Mouse (Mus musculus) MEL (cell line): ENCODE data around the gene Nf2. TPM values are rescaled to one million over a fixed set of nuclear protein-coding genes. Genes with fewer than 3 reads are reported as not detected.

Experiments
- DNase-seq: peaks from one replicate; pipeline ENCODE4 v3.0.0; 2011; ENCODE audit warnings: low read depth, low spot score
- H3K27ac ChIP-seq: 2 replicates; pipeline ENCODE4 v1.5.1; 2012; ENCODE audit warnings: low read depth, mild to moderate bottlenecking, control low read depth, low read length, moderate library complexity; ENCODE audit not compliant: control insufficient read depth
- H3K27me3 ChIP-seq, 2 experiments: fragments of 150-350 bp in 1 of 2; sonication (generic) in 1 of 2; 2 replicates each; pipeline ENCODE4 v1.6.1; 2012; ENCODE audit warnings: low read length in 2 of 2, mild to moderate bottlenecking in 2 of 2, improper control_type of control experiment in 1 of 2, moderate library complexity in 1 of 2; ENCODE audit not compliant: insufficient read depth in 2 of 2, control insufficient read depth in 1 of 2
- H3K36me3 ChIP-seq, 2 experiments: 2 replicates each; pipeline ENCODE4 v1.6.1; 2012 to 2014; ENCODE audit warnings: low read length in 2 of 2, improper control_type of control experiment in 1 of 2, inconsistent platforms in 1 of 2, mild to moderate bottlenecking in 1 of 2; ENCODE audit not compliant: insufficient read depth in 2 of 2, control insufficient read depth in 1 of 2
- H3K4me1 ChIP-seq, 2 experiments: fragments of 150-350 bp in 1 of 2; sonication (generic) in 1 of 2; 2 replicates each; pipeline ENCODE4 v1.6.1; 2012; ENCODE audit warnings: low read length in 2 of 2, improper control_type of control experiment in 1 of 2, mild to moderate bottlenecking in 1 of 2; ENCODE audit not compliant: insufficient read depth in 2 of 2, control insufficient read depth in 1 of 2
- H3K4me3 ChIP-seq, 2 experiments: fragments of 150-350 bp in 1 of 2; sonication (generic) in 1 of 2; 2 replicates each; pipeline ENCODE4 v1.5.1; 2012; ENCODE audit warnings: low read depth in 2 of 2, low read length in 2 of 2, mild to moderate bottlenecking in 2 of 2, moderate library complexity in 2 of 2, control low read depth in 1 of 2, improper control_type of control experiment in 1 of 2; ENCODE audit not compliant: control insufficient read depth in 1 of 2, insufficient read depth in 1 of 2
- H3K79me2 ChIP-seq: 2 replicates; pipeline ENCODE4 v1.6.1; 2012; ENCODE audit warnings: mild to moderate bottlenecking, low read length, moderate library complexity; ENCODE audit not compliant: control insufficient read depth, poor library complexity, insufficient read depth
- H3K9ac ChIP-seq: 2 replicates; pipeline ENCODE4 v1.6.1; 2012; ENCODE audit warnings: low read depth, mild to moderate bottlenecking, control low read depth, low read length, moderate library complexity; ENCODE audit not compliant: control insufficient read depth, poor library complexity, severe bottlenecking
- H3K9me3 ChIP-seq: fragments of 150-350 bp; sonication (generic); replicated peaks from 2 replicates; pipeline ENCODE4 v1.6.1; 2012; ENCODE audit warnings: mild to moderate bottlenecking, low read length, improper control_type of control experiment, moderate library complexity; ENCODE audit not compliant: insufficient read depth
- BHLHE40 ChIP-seq: IDR thresholded peaks from 2 replicates; pipeline ENCODE4 v1.6.1; 2012; ENCODE audit warnings: low read depth, mild to moderate bottlenecking, inconsistent platforms, low read length, improper control_type of control experiment, borderline replicate concordance
- CTCF ChIP-seq, 3 experiments: IDR thresholded peaks in 2 of 3; conservative IDR thresholded peaks in 1 of 3; 2 replicates each; pipeline ENCODE4 v1.5.1; 2011 to 2012; ENCODE audit warnings: low read length in 3 of 3, low read depth in 2 of 3, mild to moderate bottlenecking in 2 of 3, improper control_type of control experiment in 1 of 3, inconsistent platforms in 1 of 3, mixed read lengths in 1 of 3, moderate library complexity in 1 of 3; ENCODE audit not compliant: control insufficient read depth in 1 of 3, insufficient read depth in 1 of 3, poor library complexity in 1 of 3, severe bottlenecking in 1 of 3
- ELF1 ChIP-seq: IDR thresholded peaks from 2 replicates; pipeline ENCODE4 v1.6.1; 2014; ENCODE audit warnings: low read depth, mild to moderate bottlenecking, inconsistent platforms, low read length, improper control_type of control experiment, moderate library complexity
- EP300 ChIP-seq, 2 experiments: IDR thresholded peaks; 2 replicates each; pipeline ENCODE4 v1.6.1; 2011; ENCODE audit warnings: improper control_type of control experiment in 2 of 2, low read length in 2 of 2, low read depth in 1 of 2, mild to moderate bottlenecking in 1 of 2
- ETS1 ChIP-seq: IDR thresholded peaks from 2 replicates; pipeline ENCODE4 v1.6.1; 2012; ENCODE audit warnings: low read depth, mild to moderate bottlenecking, inconsistent platforms, low read length, improper control_type of control experiment, moderate library complexity
- GATA1 ChIP-seq: IDR thresholded peaks from 2 replicates; pipeline ENCODE4 v1.6.1; 2011; ENCODE audit warnings: low read depth, low read length, improper control_type of control experiment
- HCFC1 ChIP-seq: IDR thresholded peaks from 2 replicates; pipeline ENCODE4 v1.6.1; 2012; ENCODE audit warnings: low read depth, mild to moderate bottlenecking, inconsistent platforms, low read length, improper control_type of control experiment, moderate library complexity
- KAT2A ChIP-seq: conservative IDR thresholded peaks from 2 replicates; pipeline ENCODE4 v1.6.1; 2012; ENCODE audit warnings: low read depth, low read length, improper control_type of control experiment, inconsistent platforms
- MAFK ChIP-seq: IDR thresholded peaks from 2 replicates; pipeline ENCODE4 v1.6.1; 2011; ENCODE audit warnings: low read depth, mild to moderate bottlenecking, low read length, improper control_type of control experiment, borderline replicate concordance
- MAX ChIP-seq: IDR thresholded peaks from 2 replicates; pipeline ENCODE4 v1.6.1; 2011; ENCODE audit warnings: low read length, improper control_type of control experiment
- MAZ ChIP-seq: IDR thresholded peaks from 2 replicates; pipeline ENCODE4 v1.6.1; 2012; ENCODE audit warnings: low read depth, mild to moderate bottlenecking, inconsistent platforms, low read length, improper control_type of control experiment
- MEF2A ChIP-seq: IDR thresholded peaks from 2 replicates; pipeline ENCODE4 v1.6.1; 2014; ENCODE audit warnings: low read depth, mild to moderate bottlenecking, inconsistent platforms, low read length, improper control_type of control experiment; ENCODE audit not compliant: poor library complexity, insufficient replicate concordance, severe bottlenecking; ENCODE audit errors: extremely low read depth
- MXI1 ChIP-seq: IDR thresholded peaks from 2 replicates; pipeline ENCODE4 v1.6.1; 2011; ENCODE audit warnings: mild to moderate bottlenecking, low read depth, low read length, improper control_type of control experiment
- MYB ChIP-seq: IDR thresholded peaks from 2 replicates; pipeline ENCODE4 v1.6.1; 2011; ENCODE audit warnings: mild to moderate bottlenecking, low read depth, low read length, improper control_type of control experiment
- NRF1 ChIP-seq: IDR thresholded peaks from 2 replicates; pipeline ENCODE4 v1.6.1; 2014; ENCODE audit warnings: low read depth, mild to moderate bottlenecking, inconsistent platforms, low read length, improper control_type of control experiment, moderate library complexity; ENCODE audit not compliant: poor library complexity, insufficient read depth, severe bottlenecking
- POLR2A ChIP-seq, 2 experiments: IDR thresholded peaks; 2 replicates each; pipeline ENCODE4 v1.6.1; 2011 to 2012; ENCODE audit warnings: low read length in 2 of 2, mild to moderate bottlenecking in 2 of 2, control low read depth in 1 of 2, improper control_type of control experiment in 1 of 2, low read depth in 1 of 2, moderate library complexity in 1 of 2; ENCODE audit not compliant: control insufficient read depth in 1 of 2, insufficient read depth in 1 of 2, poor library complexity in 1 of 2
- POLR2AphosphoS2 ChIP-seq: IDR thresholded peaks from 2 replicates; pipeline ENCODE4 v1.6.1; 2011; ENCODE audit warnings: low read length, improper control_type of control experiment
- POLR2AphosphoS5 ChIP-seq: IDR thresholded peaks from 2 replicates; pipeline ENCODE4 v1.6.1; 2012; ENCODE audit warnings: low read depth, borderline replicate concordance, mild to moderate bottlenecking, inconsistent platforms, low read length, moderate library complexity, mixed read lengths
- RAD21 ChIP-seq: IDR thresholded peaks from 2 replicates; pipeline ENCODE4 v1.6.1; 2011; ENCODE audit warnings: mild to moderate bottlenecking, low read depth, low read length, improper control_type of control experiment
- RCOR1 ChIP-seq: IDR thresholded peaks from 2 replicates; pipeline ENCODE4 v1.6.1; 2012; ENCODE audit warnings: low read depth, mild to moderate bottlenecking, inconsistent platforms, low read length, improper control_type of control experiment
- TAL1 ChIP-seq: IDR thresholded peaks from 2 replicates; pipeline ENCODE4 v1.6.1; 2012; ENCODE audit warnings: mild to moderate bottlenecking, inconsistent platforms, low read length, moderate library complexity, mixed read lengths
- TBP ChIP-seq: IDR thresholded peaks from 2 replicates; pipeline ENCODE4 v1.8.0; 2011; ENCODE audit warnings: low read depth, low read length, improper control_type of control experiment
- TCF12 ChIP-seq: IDR thresholded peaks from 2 replicates; pipeline ENCODE4 v1.6.1; 2014; ENCODE audit warnings: low read depth, mild to moderate bottlenecking, inconsistent platforms, low read length, improper control_type of control experiment, moderate library complexity
- USF1 ChIP-seq: IDR thresholded peaks from 2 replicates; pipeline ENCODE4 v1.6.1; 2014; ENCODE audit warnings: low read depth, mild to moderate bottlenecking, inconsistent platforms, low read length, improper control_type of control experiment, moderate library complexity
- ZKSCAN1 ChIP-seq: IDR thresholded peaks from 2 replicates; pipeline ENCODE4 v1.6.1; 2012; ENCODE audit warnings: low read depth, mild to moderate bottlenecking, inconsistent platforms, low read length, improper control_type of control experiment, moderate library complexity
- ZNF384 ChIP-seq: IDR thresholded peaks from 2 replicates; pipeline ENCODE4 v1.6.1; 2012; ENCODE audit warnings: low read depth, mild to moderate bottlenecking, inconsistent platforms, low read length, improper control_type of control experiment
- polyA plus RNA-seq, 2 experiments: library from polyadenylated mRNA; stranded (reverse) in 1 of 2; unstranded in 1 of 2; fragments of >175 nt in 1 of 2; fragments of >200 nt in 1 of 2; gene quantifications; 2 replicates each; pipeline versions ENCODE4 v1.2.1 to v1.2.4; 2012; ENCODE audit warnings: low replicate concordance in 2 of 2, low read depth in 1 of 2; ENCODE audit not compliant: insufficient read length in 2 of 2, insufficient read depth in 1 of 2, missing spikeins in 1 of 2
- total RNA-seq: library from RNA; depleted of rRNA; stranded (reverse); fragments of 300-350 nt; gene quantifications from 2 replicates; pipeline ENCODE4 v1.2.3, GENCODE M21; 2012

Nf2 gene
- total and polyA plus RNA-seq, 3 experiments, result 73.6 to 246 (median 95.6) TPM

- peaks cover 0 to 2% of the 10 kb centered on the region in 2 experiments; a peak in 2 of 4 replicates for H3K36me3 ChIP-seq
- DNase-seq, result no peak
- no peak overlapping the region for H3K9ac ChIP-seq
- H3K27me3 ChIP-seq, result no peaks in the 10 kb centered on the region
- H3K4me3 ChIP-seq, result no peak overlapping the region
- H3K4me1 ChIP-seq, result no peaks in the 10 kb centered on the region
- TF ChIP-seq MYB (no peak), BHLHE40 (no peak), ZNF384 (no peak), ZKSCAN1 (no peak), ELF1 (no peak), MAZ (no peak), TBP (no peak), HCFC1 (no peak), RAD21 (no peak), NRF1 (no peak), MAFK (no peak), POLR2AphosphoS5 (no peak), RCOR1 (no peak), POLR2AphosphoS2 (no peak), USF1 (no peak), GATA1 (no peak), CTCF (IDR thresholded peaks at IDR 0.05 in 2 of 3, conservative IDR thresholded peaks at IDR 0.05 in 1 of 3; ENCODE audit: control insufficient read depth in 1 of 3, insufficient read depth in 1 of 3, low read depth in 2 of 3, low read length in 3 of 3, poor library complexity in 1 of 3, severe bottlenecking in 1 of 3) (no peak), TAL1 (no peak), MXI1 (no peak), POLR2A (IDR thresholded peaks at IDR 0.05; ENCODE audit: control insufficient read depth in 1 of 2, insufficient read depth in 1 of 2, low read depth in 1 of 2, low read length in 2 of 2, poor library complexity in 1 of 2) (no peak)
- H3K27ac ChIP-seq, result no peak overlapping the region
- no peaks in the 10 kb centered on the region for H3K9me3 ChIP-seq
- no peaks in the 10 kb centered on the region for H3K79me2 ChIP-seq
These were observed 79.5 kb downstream of the Nf2 start for GRCm38 (mm10) chr11:4769881-4770280.

- Histone ChIP-seq H3K27me3 (no peaks in the 10 kb centered on the region), H3K4me3 (no peak overlapping the region), H3K27ac (no peak overlapping the region), H3K9ac (no peak overlapping the region), H3K4me1 (no peaks in the 10 kb centered on the region), H3K36me3 (peaks cover 0 to 2% of the 10 kb centered on the region in 2 experiments; a peak in 2 of 4 replicates), H3K9me3 (no peaks in the 10 kb centered on the region), H3K79me2 (no peaks in the 10 kb centered on the region)
- TF ChIP-seq TCF12 (no peak), MXI1 (no peak), KAT2A (no peak), TBP (no peak), MYB (no peak), POLR2AphosphoS2 (no peak), MEF2A (no peak), POLR2AphosphoS5 (no peak), ZKSCAN1 (no peak), MAFK (no peak), POLR2A (IDR thresholded peaks at IDR 0.05; ENCODE audit: control insufficient read depth in 1 of 2, insufficient read depth in 1 of 2, low read depth in 1 of 2, low read length in 2 of 2, poor library complexity in 1 of 2) (no peak), ETS1 (no peak), TAL1 (no peak), CTCF (IDR thresholded peaks at IDR 0.05 in 2 of 3, conservative IDR thresholded peaks at IDR 0.05 in 1 of 3; ENCODE audit: control insufficient read depth in 1 of 3, insufficient read depth in 1 of 3, low read depth in 2 of 3, low read length in 3 of 3, poor library complexity in 1 of 3, severe bottlenecking in 1 of 3) (no peak), MAX (no peak), HCFC1 (no peak), USF1 (no peak), EP300 (IDR thresholded peaks at IDR 0.05; ENCODE audit: low read depth in 1 of 2, low read length in 2 of 2) (no peak), BHLHE40 (no peak), RCOR1 (no peak)
- DNase-seq, result no peak
These were observed 80.0 kb downstream of the Nf2 start for GRCm38 (mm10) chr11:4769293-4769692.
